Mouse (Mus musculus) myocyte (in vitro differentiated cells): Measurements from ENCODE around the gene Syn3.

Experiments
- MAX ChIP-seq: IDR thresholded peaks from one replicate; pipeline ENCODE4 v1.6.1; 2011; ENCODE audit warnings: low read depth, mild to moderate bottlenecking, control low read depth
- POLR2A ChIP-seq: IDR thresholded peaks from one replicate; pipeline ENCODE4 v1.6.1; 2011; ENCODE audit warnings: low read depth, mild to moderate bottlenecking, control low read depth, moderate library complexity; ENCODE audit not compliant: insufficient read length

DNA sequence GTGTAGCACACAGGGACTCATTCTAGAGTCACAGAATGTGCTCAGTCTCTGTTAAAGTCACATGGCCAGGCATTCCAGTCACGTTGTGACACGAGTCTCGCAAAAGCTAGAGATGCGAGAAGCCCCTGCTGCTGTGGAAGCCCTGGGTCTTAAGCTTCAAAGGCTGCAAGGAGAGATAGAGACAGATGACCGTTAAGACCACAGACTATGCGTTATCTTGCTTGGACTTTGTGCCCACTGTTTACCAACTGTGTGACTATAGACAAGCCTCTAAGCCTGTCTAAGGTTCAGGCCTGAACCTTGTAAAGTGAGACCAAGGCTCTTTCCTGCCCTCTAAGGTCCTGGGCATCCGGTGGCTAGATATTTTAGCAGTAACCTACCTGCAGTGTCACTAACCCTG is 156.0 kb downstream of the Syn3 start:
- TF ChIP-seq POLR2A (no peak), MAX (no peak)
